Mouse (Mus musculus) layer of hippocampus, postnatal 10 days (tissue): ENCODE measurements around the gene Stat6. TPM values are rescaled to one million over a fixed set of nuclear protein-coding genes. Genes with fewer than 3 reads are reported as not detected.

Experiments
- DNase-seq, 2 experiments: peaks; one replicate each; pipeline ENCODE4 v3.0.0; 2021; ENCODE audit warnings: low spot score in 2 of 2
- total RNA-seq, 2 experiments: library from RNA; stranded (reverse); gene quantifications; 2 replicates each; pipeline ENCODE4 v1.2.3; 2021

Gene Stat6
- total RNA-seq, 2 experiments from 2014 or later, result 6.9 to 7.1 TPM

GRCm38 (mm10) chr10:127707721-127708120, 64.9 kb downstream of the Stat6 start:
- DNase-seq, result no peak

GRCm38 (mm10) chr10:127708850-127709370, 66.1 kb downstream of the Stat6 start:
- DNase-seq, result no peak

GRCm38 (mm10) chr10:127710331-127710730, 67.5 kb downstream of the Stat6 start:
- no peak for DNase-seq

Other genes with a start within 250 kb of the Stat6 start
- 1 to 10 TPM; 3.5 to 5.3 TPM for gene Stac3, start 141.3 kb upstream of the Stat6 start, total RNA-seq
- 1 to 10 TPM; 6.8 to 7.9 TPM for gene Ndufa4l2, start 128.0 kb upstream of the Stat6 start, total RNA-seq
- gene Shmt2, start 120.5 kb upstream of the Stat6 start, total RNA-seq, result 10 to 100 TPM; 36.2 to 36.3 TPM
- gene Nxph4, start 108.4 kb upstream of the Stat6 start, total RNA-seq, result 1 to 10 TPM; 5.2 to 6.5 TPM
- gene Lrp1, start 21.8 kb upstream of the Stat6 start, total RNA-seq, result 100 to 1,000 TPM; 263 to 291 TPM
- 1 to 10 TPM; 4.0 to 5.5 TPM for gene Nemp1, start 23.9 kb downstream of the Stat6 start, total RNA-seq
- gene Nab2, start 25.6 kb downstream of the Stat6 start, total RNA-seq, result 10 to 100 TPM; 32.3 to 36.2 TPM
- under 1 TPM; 0.55 to 0.98 TPM for gene Myo1a, start 62.2 kb downstream of the Stat6 start, total RNA-seq
- 1 to 10 TPM; 5.7 to 6.9 TPM for gene Tac2, start 81.5 kb downstream of the Stat6 start, total RNA-seq
- gene Zbtb39, start 96.6 kb downstream of the Stat6 start, total RNA-seq, result 10 to 100 TPM; 10.4 to 10.7 TPM
- gene Gpr182, start 108.7 kb downstream of the Stat6 start, total RNA-seq, result 1 to 10 TPM; 1.0 to 1.8 TPM
- gene Rdh1, start 116.7 kb downstream of the Stat6 start, total RNA-seq, result under 1 TPM; 0.16 TPM
- gene Rdh16f1, start 116.8 kb downstream of the Stat6 start, total RNA-seq, result under 1 TPM in 1 of 2 experiments, not detected in 1; 0.23 TPM
- gene Rdh9, start 133.4 kb downstream of the Stat6 start, total RNA-seq, result under 1 TPM; 0.33 to 0.50 TPM
- gene Rdh16, start 158.2 kb downstream of the Stat6 start, total RNA-seq, result under 1 TPM in 1 of 2 experiments, not detected in 1; 0.11 TPM
- not detected for gene Rdh19, start 206.9 kb downstream of the Stat6 start, total RNA-seq
- not detected for gene Rdh16f2, start 223.5 kb downstream of the Stat6 start, total RNA-seq
- gene Rdh7, start 245.8 kb downstream of the Stat6 start, total RNA-seq, result not detected